Mouse (Mus musculus) lung, adult 2 months (tissue): ENCODE data around the gene Cytip.

Experiments
- CTCF ChIP-seq: fragments of 200-500 bp; IDR thresholded peaks from 2 replicates; pipeline ENCODE4 v1.5.1; 2011; ENCODE audit warnings: mild to moderate bottlenecking, low read length, control low read depth; ENCODE audit not compliant: insufficient read depth
- POLR2A ChIP-seq: fragments of 200-500 bp; IDR thresholded peaks from 2 replicates; pipeline ENCODE4 v1.6.1; 2011; ENCODE audit warnings: low read depth, mild to moderate bottlenecking, control low read depth, low read length, borderline replicate concordance; ENCODE audit errors: extremely low read depth

- TF ChIP-seq CTCF = no peak
- no peak for TF ChIP-seq POLR2A
Measured at GRCm38 (mm10) chr2:58158539-58158938, 36.8 kb downstream of the Cytip start.
